Mouse (Mus musculus): ENCODE data around the gene 3110082I17Rik.

3110082I17Rik gene

GRCm38 (mm10) chr5:139460384-139461067, at the start of gene 3110082I17Rik:
Gene 3110082I17Rik (minus strand): TSS chr5:139460527.
- in situ Hi-C loops (cut with MboI, MseI), result no loop called here

GRCm38 (mm10) chr5:139506207-139506606, 45.9 kb upstream of the 3110082I17Rik start:
- in situ Hi-C loops (cut with MboI, MseI), result no loop called here

GRCm38 (mm10) chr5:139505073-139505606, 44.8 kb upstream of the 3110082I17Rik start:
- in situ Hi-C loops (cut with MboI, MseI), result no loop called here

- in situ Hi-C loops (cut with MboI, MseI), result no loop called here
These were observed 42.0 kb upstream of the 3110082I17Rik start for GRCm38 (mm10) chr5:139502281-139502680.

GRCm38 (mm10) chr5:139498791-139499190, 38.5 kb upstream of the 3110082I17Rik start:
- in situ Hi-C loops (cut with MboI, MseI), result no loop called here

- in situ Hi-C loops (cut with MboI, MseI), result no loop called here
These were observed 36.6 kb upstream of the 3110082I17Rik start for GRCm38 (mm10) chr5:139496939-139497338.

GRCm38 (mm10) chr5:139495019-139495669, 34.8 kb upstream of the 3110082I17Rik start:
- in situ Hi-C loops (cut with MboI, MseI), result no loop called here

- in situ Hi-C loops (cut with MboI, MseI), result no loop called here
These were observed 33.4 kb upstream of the 3110082I17Rik start for GRCm38 (mm10) chr5:139493690-139494089.

- in situ Hi-C loops (cut with MboI, MseI), result no loop called here
These were observed 31.0 kb upstream of the 3110082I17Rik start for GRCm38 (mm10) chr5:139491348-139491747.

GRCm38 (mm10) chr5:139490131-139490530, 29.8 kb upstream of the 3110082I17Rik start:
- in situ Hi-C loops (cut with MboI, MseI), result no loop called here

GRCm38 (mm10) chr5:139484185-139484814, 24.0 kb upstream of the 3110082I17Rik start, which contains the start of gene Zfand2a:
Gene Zfand2a (minus strand): TSS chr5:139484549.
- in situ Hi-C loops (cut with MboI, MseI), result no loop called here

GRCm38 (mm10) chr5:139483171-139483848, 23.0 kb upstream of the 3110082I17Rik start:
- in situ Hi-C loops (cut with MboI, MseI), result no loop called here

- in situ Hi-C loops (cut with MboI, MseI), result no loop called here
These were observed 20.1 kb upstream of the 3110082I17Rik start for GRCm38 (mm10) chr5:139480406-139480805.

GRCm38 (mm10) chr5:139479088-139479487, 18.8 kb upstream of the 3110082I17Rik start:
- in situ Hi-C loops (cut with MboI, MseI), result no loop called here

- in situ Hi-C loops (cut with MboI, MseI), result no loop called here
These were observed 14.4 kb upstream of the 3110082I17Rik start for GRCm38 (mm10) chr5:139474741-139475140.

- in situ Hi-C loops (cut with MboI, MseI), result no loop called here
These were observed 7.7 kb upstream of the 3110082I17Rik start for GRCm38 (mm10) chr5:139467998-139468397.

GRCm38 (mm10) chr5:139466801-139467200, 6.5 kb upstream of the 3110082I17Rik start:
- in situ Hi-C loops (cut with MboI, MseI), result no loop called here

GRCm38 (mm10) chr5:139466373-139466772, 6.0 kb upstream of the 3110082I17Rik start:
- in situ Hi-C loops (cut with MboI, MseI), result no loop called here

GRCm38 (mm10) chr5:139464874-139465273, 4.5 kb upstream of the 3110082I17Rik start:
- in situ Hi-C loops (cut with MboI, MseI), result no loop called here

GRCm38 (mm10) chr5:139459938-139460337, 389 bp downstream of the 3110082I17Rik start:
- in situ Hi-C loops (cut with MboI, MseI), result no loop called here

- in situ Hi-C loops (cut with MboI, MseI), result no loop called here
These were observed 3.1 kb downstream of the 3110082I17Rik start for GRCm38 (mm10) chr5:139457241-139457640.

- in situ Hi-C loops (cut with MboI, MseI), result no loop called here
These were observed 5.2 kb downstream of the 3110082I17Rik start for GRCm38 (mm10) chr5:139455166-139455565.
